Mouse (Mus musculus) embryonic facial prominence, embryonic 12.5 days (tissue): ENCODE measurements around the gene Mark4. TPM values are rescaled to one million over a fixed set of nuclear protein-coding genes. Genes with fewer than 3 reads are reported as not detected.
A peak's percentile ranks its signal among the peaks of the same experiment; 100 is the strongest.

Experiments used
- ATAC-seq: fragments of 200-750 bp; cut with Nextera tagmentation; 2 replicates; pipeline ENCODE4 v1.8.0; 2017; ENCODE audit not compliant: insufficient number of reproducible peaks, insufficient read depth, low FRiP score, low TSS enrichment
- H3K27ac ChIP-seq: fragments of 300-500 bp; sonication (generic); 2 replicates; pipeline ENCODE4 v1.5.1; 2016; ENCODE audit warnings: mild to moderate bottlenecking
- H3K27me3 ChIP-seq: fragments of 300-500 bp; sonication (generic); 2 replicates; pipeline ENCODE4 v1.6.1; 2016; ENCODE audit warnings: mild to moderate bottlenecking, moderate library complexity
- H3K36me3 ChIP-seq: fragments of 300-500 bp; sonication (generic); 2 replicates; pipeline ENCODE4 v1.6.1; 2016; ENCODE audit warnings: mild to moderate bottlenecking
- H3K4me1 ChIP-seq: fragments of 300-500 bp; sonication (generic); 2 replicates; pipeline ENCODE4 v1.6.1; 2016
- H3K4me2 ChIP-seq: fragments of 300-500 bp; sonication (generic); replicated peaks from 2 replicates; pipeline ENCODE4 v1.6.1; 2016; ENCODE audit warnings: mild to moderate bottlenecking, moderate library complexity
- H3K4me3 ChIP-seq: fragments of 300-500 bp; sonication (generic); 2 replicates; pipeline ENCODE4 v1.5.1; 2016; ENCODE audit warnings: mild to moderate bottlenecking
- H3K9ac ChIP-seq: fragments of 300-500 bp; sonication (generic); 2 replicates; pipeline ENCODE4 v1.6.1; 2016; ENCODE audit warnings: mild to moderate bottlenecking, moderate library complexity
- H3K9me3 ChIP-seq: fragments of 300-500 bp; sonication (generic); 2 replicates; pipeline ENCODE4 v1.6.1; 2016; ENCODE audit warnings: mild to moderate bottlenecking, moderate library complexity
- WGBS: fragments of 180-500 bp; shearing (Covaris S2); methylation state at CpG from one replicate; pipeline ENCODE4 v1.1.7; 2016; 5-methylcytosine and 5-hydroxymethylcytosine counted together
- polyA plus RNA-seq: library from polyadenylated mRNA; unstranded; fragments of >200 nt; fragmentation: Nextera tagmentation; extraction: Ambion mirVana; gene quantifications from 2 replicates; pipeline ENCODE4 v1.2.1, GENCODE M21; 2016

The Mark4 gene
- polyA plus RNA-seq, 1 experiment from 2014 or later: 16.3 TPM

DNA sequence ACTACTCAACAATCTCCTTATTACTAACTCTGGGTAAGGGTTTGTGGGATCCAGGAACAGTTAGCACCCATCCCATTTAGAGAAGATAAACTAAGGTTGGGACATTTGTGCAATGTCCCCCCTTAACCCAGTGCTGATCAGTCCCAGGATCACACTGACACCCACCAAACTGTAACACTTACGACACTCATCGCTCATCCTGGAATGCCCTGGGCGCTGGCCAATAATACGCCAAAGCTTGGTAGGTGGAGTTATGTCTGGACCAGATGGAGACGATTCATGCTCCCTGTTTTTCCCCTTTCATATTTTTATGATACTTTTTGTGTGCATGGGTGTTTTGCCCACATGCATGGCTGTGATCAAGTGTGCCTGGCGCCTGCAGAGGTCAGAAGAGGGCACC is 28.2 kb downstream of the Mark4 start:
- H3K4me2 ChIP-seq: no peak overlapping the region
- H3K36me3 ChIP-seq: peaks cover 100% of the 10 kb centered on the region
- ATAC-seq: no peak
- H3K9ac ChIP-seq: no peak overlapping the region
- H3K27me3 ChIP-seq: no peaks in the 10 kb centered on the region
- 90% methylated on average over 6 of the region's 6 CpGs for WGBS
- H3K4me3 ChIP-seq: no peak overlapping the region
- H3K9me3 ChIP-seq: no peaks in the 10 kb centered on the region
- no peaks in the 10 kb centered on the region for H3K4me1 ChIP-seq
- H3K27ac ChIP-seq: no peak overlapping the region

GRCm38 (mm10) chr7:19429726-19430125 is 28.9 kb downstream of the Mark4 start:
- Histone ChIP-seq H3K9me3 (no peaks in the 10 kb centered on the region), H3K27ac (no peak overlapping the region), H3K4me3 (no peak overlapping the region), H3K9ac (no peak overlapping the region), H3K4me2 (no peak overlapping the region), H3K27me3 (no peaks in the 10 kb centered on the region), H3K36me3 (peaks cover 98% of the 10 kb centered on the region), H3K4me1 (no peaks in the 10 kb centered on the region)
- WGBS: 74% methylated on average over 8 of the region's 8 CpGs
- no peak for ATAC-seq

DNA sequence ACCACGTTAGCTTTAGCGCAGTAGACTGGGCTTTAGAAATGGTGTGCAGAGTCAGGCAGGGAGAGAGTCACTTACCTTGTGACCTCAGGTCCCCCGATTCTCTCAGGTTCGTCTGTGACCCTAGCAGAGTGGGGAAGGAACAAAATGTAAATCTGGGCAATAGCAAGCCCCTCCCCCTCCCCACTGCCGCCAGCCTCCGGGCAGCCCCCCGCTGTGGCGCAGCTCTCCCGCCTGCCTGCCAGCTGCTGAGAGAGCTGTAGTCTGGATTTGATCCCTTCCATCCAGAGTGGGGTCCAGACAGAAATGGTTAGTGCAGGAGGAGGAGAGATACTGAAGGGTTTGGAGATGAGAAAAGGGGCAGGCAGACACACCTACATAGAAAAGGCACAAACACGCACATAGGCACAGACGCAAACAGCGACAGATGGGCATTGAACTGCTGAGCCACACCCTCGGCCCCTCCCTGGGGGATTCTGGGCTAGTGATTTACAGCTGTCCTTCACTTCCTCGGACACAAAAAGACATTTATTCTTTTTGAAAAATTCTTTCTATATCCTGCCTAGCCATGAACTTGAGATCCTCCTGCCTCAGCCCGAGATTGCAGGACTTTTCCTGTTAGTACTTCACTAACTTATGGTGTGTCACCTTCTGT is 30.5 kb downstream of the Mark4 start:
- Histone ChIP-seq H3K4me2 (no peak overlapping the region), H3K27me3 (no peaks in the 10 kb centered on the region), H3K27ac (no peak overlapping the region), H3K9ac (no peak overlapping the region), H3K9me3 (no peaks in the 10 kb centered on the region), H3K4me1 (no peaks in the 10 kb centered on the region), H3K4me3 (no peak overlapping the region), H3K36me3 (peaks cover 85% of the 10 kb centered on the region)
- WGBS: 73% methylated on average over 15 of the region's 15 CpGs
- ATAC-seq: no peak

- no peak overlapping the region for H3K27ac ChIP-seq
- H3K4me2 ChIP-seq: no peak overlapping the region
- WGBS: 89% methylated on average over 6 of the region's 6 CpGs
- H3K4me3 ChIP-seq: no peak overlapping the region
- peaks cover 73% of the 10 kb centered on the region for H3K36me3 ChIP-seq
- H3K9me3 ChIP-seq: no peaks in the 10 kb centered on the region
- ATAC-seq: no peak
- peaks cover 4% of the 10 kb centered on the region; the same call in 1 of the 2 replicates for H3K27me3 ChIP-seq
- no peaks in the 10 kb centered on the region for H3K4me1 ChIP-seq
- no peak overlapping the region for H3K9ac ChIP-seq
Measured at GRCm38 (mm10) chr7:19426888-19427287, 31.7 kb downstream of the Mark4 start.

GRCm38 (mm10) chr7:19426349-19426748 is 32.3 kb downstream of the Mark4 start:
- Histone ChIP-seq H3K36me3 (peaks cover 67% of the 10 kb centered on the region), H3K27ac (no peak overlapping the region), H3K4me1 (peaks cover 3% of the 10 kb centered on the region; the same call in 1 of the 2 replicates), H3K9me3 (no peaks in the 10 kb centered on the region), H3K9ac (no peak overlapping the region), H3K4me2 (no peak overlapping the region), H3K4me3 (no peak overlapping the region), H3K27me3 (peaks cover 10% of the 10 kb centered on the region; the same call in 1 of the 2 replicates)
- 65% methylated on average over 6 of the region's 6 CpGs for WGBS
- no peak for ATAC-seq

GRCm38 (mm10) chr7:19424051-19424450 is 34.6 kb downstream of the Mark4 start:
- no peaks in the 10 kb centered on the region for H3K9me3 ChIP-seq
- H3K4me2 ChIP-seq: no peak overlapping the region
- peaks cover 4% of the 10 kb centered on the region; the same call in 1 of the 2 replicates for H3K4me1 ChIP-seq
- no peak overlapping the region for H3K4me3 ChIP-seq
- peaks cover 31% of the 10 kb centered on the region for H3K27me3 ChIP-seq
- no peak overlapping the region for H3K9ac ChIP-seq
- ATAC-seq: no peak
- no peak overlapping the region for H3K27ac ChIP-seq
- 72% methylated on average over 4 of the region's 4 CpGs for WGBS
- H3K36me3 ChIP-seq: peaks cover 44% of the 10 kb centered on the region

- H3K9ac ChIP-seq: no peak overlapping the region
- H3K27me3 ChIP-seq: peaks cover 41% of the 10 kb centered on the region
- H3K4me1 ChIP-seq: peaks cover 4% of the 10 kb centered on the region; the same call in 1 of the 2 replicates
- no peak for ATAC-seq
- H3K9me3 ChIP-seq: no peaks in the 10 kb centered on the region
- H3K4me2 ChIP-seq: no peak overlapping the region
- H3K4me3 ChIP-seq: no peak overlapping the region
- peaks cover 35% of the 10 kb centered on the region for H3K36me3 ChIP-seq
- H3K27ac ChIP-seq: no peak overlapping the region
- WGBS: 86% methylated on average over 3 of the region's 3 CpGs
Measured at GRCm38 (mm10) chr7:19423083-19423482, 35.5 kb downstream of the Mark4 start.

GRCm38 (mm10) chr7:19420821-19421636 is 37.6 kb downstream of the Mark4 start:
- H3K4me1 ChIP-seq: peaks cover 4% of the 10 kb centered on the region; the same call in 1 of the 2 replicates
- no peaks in the 10 kb centered on the region for H3K9me3 ChIP-seq
- no peak overlapping the region for H3K9ac ChIP-seq
- WGBS: 12% methylated on average over 43 of the region's 43 CpGs
- H3K4me2 ChIP-seq: peak overlapping the region; percentile 54
- peak; percentile 86 for ATAC-seq
- H3K4me3 ChIP-seq: peak overlapping the region; percentile 25
- H3K27me3 ChIP-seq: peaks cover 57% of the 10 kb centered on the region
- H3K27ac ChIP-seq: no peak overlapping the region
- H3K36me3 ChIP-seq: peaks cover 14% of the 10 kb centered on the region

- 7% methylated on average over 28 of the region's 28 CpGs for WGBS
- H3K27me3 ChIP-seq: peaks cover 62% of the 10 kb centered on the region
Measured at GRCm38 (mm10) chr7:19420121-19420520, 38.5 kb downstream of the Mark4 start.

GRCm38 (mm10) chr7:19416590-19416989 is 42.0 kb downstream of the Mark4 start:
- H3K27ac ChIP-seq: no peak overlapping the region
- no peak overlapping the region for H3K9ac ChIP-seq
- H3K4me2 ChIP-seq: no peak overlapping the region
- no peak overlapping the region for H3K4me3 ChIP-seq
- H3K36me3 ChIP-seq: no peaks in the 10 kb centered on the region
- H3K4me1 ChIP-seq: peaks cover 4% of the 10 kb centered on the region; the same call in 1 of the 2 replicates
- no peak for ATAC-seq
- 79% methylated on average over 15 of the region's 15 CpGs for WGBS
- H3K9me3 ChIP-seq: 0 out of 2 replicates have a peak, but pooled peaks cover 4% of the 10 kb centered on the region
- H3K27me3 ChIP-seq: peaks cover 55% of the 10 kb centered on the region

More at GRCm38 (mm10) chr7:19420121-19420520, 38.5 kb downstream of the Mark4 start:
- peaks cover 6% of the 10 kb centered on the region; the same call in 1 of the 2 replicates for H3K36me3 ChIP-seq
- H3K27ac ChIP-seq: no peak overlapping the region
- H3K9ac ChIP-seq: no peak overlapping the region
- H3K4me2 ChIP-seq: no peak overlapping the region
- H3K9me3 ChIP-seq: no peaks in the 10 kb centered on the region
- H3K4me3 ChIP-seq: no peak overlapping the region
- ATAC-seq: no peak
- H3K4me1 ChIP-seq: peaks cover 4% of the 10 kb centered on the region; the same call in 1 of the 2 replicates

DNA sequence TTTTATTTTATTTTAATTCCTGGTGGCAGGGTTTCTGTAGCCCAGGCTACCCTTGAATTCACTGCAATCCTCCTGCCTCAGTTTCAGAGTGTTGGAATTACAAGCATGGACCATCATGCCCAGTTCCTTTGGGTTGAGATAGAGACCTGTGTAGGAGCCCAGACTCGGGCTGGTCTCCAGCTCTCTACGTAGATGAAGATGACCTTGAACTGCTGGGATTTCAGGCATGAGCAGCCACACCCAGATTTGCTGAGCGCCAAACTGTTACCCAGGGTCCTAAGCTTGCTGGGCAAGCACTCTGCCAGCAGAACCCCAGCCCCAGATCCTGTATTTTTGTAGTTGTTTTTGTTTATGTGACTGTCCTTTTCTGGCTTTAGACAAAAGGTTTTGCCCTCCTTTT is 45.1 kb downstream of the Mark4 start:
- WGBS: 87% methylated on average over 3 of the region's 3 CpGs

More for the DNA sequence above, 45.1 kb downstream of the Mark4 start:
- no peak overlapping the region for H3K4me3 ChIP-seq
- no peaks in the 10 kb centered on the region for H3K36me3 ChIP-seq
- ATAC-seq: no peak
- no peak overlapping the region for H3K9ac ChIP-seq
- H3K4me1 ChIP-seq: 0 out of 2 replicates have a peak, but pooled peaks cover 3% of the 10 kb centered on the region
- no peak overlapping the region for H3K4me2 ChIP-seq
- 0 out of 2 replicates have a peak, but pooled peaks cover 4% of the 10 kb centered on the region for H3K9me3 ChIP-seq
- peaks cover 30% of the 10 kb centered on the region for H3K27me3 ChIP-seq
- no peak overlapping the region for H3K27ac ChIP-seq
